Mouse (Mus musculus): Measurements from ENCODE around the gene Emc9. TPM values are rescaled to one million over a fixed set of nuclear protein-coding genes. Genes with fewer than 3 reads are reported as not detected.

Emc9 gene
- total RNA-seq, 1 experiment from 2014 or later = 5.0 TPM

Other genes with a start within 250 kb of the Emc9 start
- gene Dhrs4, start 106.5 kb downstream of the Emc9 start, total RNA-seq (2017) = 22.9 and 24.1 TPM in 2 replicates
- gene Carmil3, start 94.7 kb downstream of the Emc9 start, total RNA-seq (2017) = 0.74 TPM in 1 of 2 replicates, not detected in the other
- gene Cpne6, start 74.9 kb downstream of the Emc9 start, total RNA-seq (2017) = not detected in 2 replicates
- gene Nrl, start 60.3 kb downstream of the Emc9 start, total RNA-seq (2017) = 0.12 TPM in 1 of 2 replicates, not detected in the other
- gene Pck2, start 45.0 kb downstream of the Emc9 start, total RNA-seq (2017) = 38.6 and 38.8 TPM in 2 replicates
- 82.2 and 98.6 TPM in 2 replicates for gene Dcaf11, start 25.3 kb downstream of the Emc9 start, total RNA-seq (2017)
- 6.9 and 9.1 TPM in 2 replicates for gene A730061H03Rik, start 24.9 kb downstream of the Emc9 start, total RNA-seq (2017)
- not detected in 2 replicates for gene Fitm1, start 9.7 kb downstream of the Emc9 start, total RNA-seq (2017)
- gene Psme1, start 7.2 kb downstream of the Emc9 start, total RNA-seq (2017) = 254 and 295 TPM in 2 replicates
- gene Psme2, start 5.8 kb upstream of the Emc9 start, total RNA-seq (2017) = 164 and 175 TPM in 2 replicates
- 73.4 and 82.3 TPM in 2 replicates for gene Rnf31, start 6.4 kb upstream of the Emc9 start, total RNA-seq (2017)
- gene Irf9, start 18.3 kb upstream of the Emc9 start, total RNA-seq (2017) = 163 and 164 TPM in 2 replicates
- not detected in 2 replicates for gene Rec8, start 32.7 kb upstream of the Emc9 start, total RNA-seq (2017)
- gene Ipo4, start 50.7 kb upstream of the Emc9 start, total RNA-seq (2017) = 4.2 and 11.3 TPM in 2 replicates
- 2.1 and 2.8 TPM in 2 replicates for gene Gm49378, start 52.6 kb upstream of the Emc9 start, total RNA-seq (2017)
- 40.7 and 42.5 TPM in 2 replicates for gene Tm9sf1, start 58.5 kb upstream of the Emc9 start, total RNA-seq (2017)
- 0.98 and 2.1 TPM in 2 replicates for gene Tssk4, start 64.9 kb upstream of the Emc9 start, total RNA-seq (2017)
- gene Mdp1, start 75.2 kb upstream of the Emc9 start, total RNA-seq (2017) = 40.6 and 42.1 TPM in 2 replicates
- 27.5 and 44.8 TPM in 2 replicates for gene Gmpr2, start 86.6 kb upstream of the Emc9 start, total RNA-seq (2017)
- gene Nedd8, start 86.8 kb upstream of the Emc9 start, total RNA-seq (2017) = 158 and 211 TPM in 2 replicates
- gene Tinf2, start 96.5 kb upstream of the Emc9 start, total RNA-seq (2017) = 64.8 and 68.2 TPM in 2 replicates
- gene Tgm1, start 128.6 kb upstream of the Emc9 start, total RNA-seq (2017) = 6.9 and 9.5 TPM in 2 replicates
- gene Rabggta, start 137.0 kb upstream of the Emc9 start, total RNA-seq (2017) = 27.2 and 36.8 TPM in 2 replicates
- gene Dhrs1, start 160.4 kb upstream of the Emc9 start, total RNA-seq (2017) = 20.4 and 28.0 TPM in 2 replicates
- gene Nop9, start 160.4 kb upstream of the Emc9 start, total RNA-seq (2017) = 12.1 and 15.8 TPM in 2 replicates
- gene Cideb, start 173.2 kb upstream of the Emc9 start, total RNA-seq (2017) = 0.49 TPM in 1 of 2 replicates, not detected in the other
- 0.25 and 0.81 TPM in 2 replicates for gene Ltb4r2, start 176.1 kb upstream of the Emc9 start, total RNA-seq (2017)
- 12.9 and 14.6 TPM in 2 replicates for gene Ltb4r1, start 180.7 kb upstream of the Emc9 start, total RNA-seq (2017)
- gene Adcy4, start 198.8 kb upstream of the Emc9 start, total RNA-seq (2017) = 0.49 TPM in 1 of 2 replicates, not detected in the other
- gene Ripk3, start 203.6 kb upstream of the Emc9 start, total RNA-seq (2017) = 17.3 and 30.9 TPM in 2 replicates
- not detected in 2 replicates for gene Nfatc4, start 237.8 kb upstream of the Emc9 start, total RNA-seq (2017)

Data from neutrophil, adult 5-6 weeks (primary cell).